Mouse (Mus musculus) liver, postnatal 0 days (tissue): ENCODE results near the gene Dyrk4. TPM values are rescaled to one million over a fixed set of nuclear protein-coding genes. Genes with fewer than 3 reads are reported as not detected.

Source experiments
- ATAC-seq: fragments of 200-750 bp; cut with Nextera tagmentation; 2 replicates; pipeline ENCODE4 v1.8.0; 2017; ENCODE audit warnings: mild to moderate bottlenecking, moderate library complexity
- DNase-seq: peaks from one replicate; pipeline ENCODE4 v3.0.0-alpha.2; 2016
- H3K27ac ChIP-seq: fragments of 300-500 bp; sonication (generic); 2 replicates; pipeline ENCODE4 v1.5.1; 2014; ENCODE audit warnings: antibody characterized with exemption, moderate library complexity, mild to moderate bottlenecking, low read depth
- H3K27me3 ChIP-seq: fragments of 300-500 bp; sonication (generic); 2 replicates; pipeline ENCODE4 v1.6.1; 2014; ENCODE audit warnings: low read length, control low read depth, mixed read lengths; ENCODE audit not compliant: insufficient read depth
- H3K36me3 ChIP-seq: fragments of 300-500 bp; sonication (generic); replicated peaks from 2 replicates; pipeline ENCODE4 v1.6.1; 2014; ENCODE audit warnings: mild to moderate bottlenecking, control low read depth, low read length, moderate library complexity, mixed read lengths; ENCODE audit not compliant: insufficient read depth
- H3K4me1 ChIP-seq: fragments of 300-500 bp; sonication (generic); 2 replicates; pipeline ENCODE4 v1.6.1; 2014; ENCODE audit warnings: antibody characterized with exemption, mild to moderate bottlenecking, control low read depth; ENCODE audit not compliant: insufficient read depth
- H3K4me2 ChIP-seq: fragments of 300-500 bp; sonication (generic); 2 replicates; pipeline ENCODE4 v1.6.1; 2014; ENCODE audit warnings: low read depth, mild to moderate bottlenecking, low read length, moderate library complexity, mixed read lengths
- H3K4me3 ChIP-seq: fragments of 300-500 bp; sonication (generic); 2 replicates; pipeline ENCODE4 v1.5.1; 2014; ENCODE audit warnings: low read depth, low read length
- H3K9ac ChIP-seq: fragments of 300-500 bp; sonication (generic); replicated peaks from 2 replicates; pipeline ENCODE4 v1.6.1; 2014; ENCODE audit warnings: mild to moderate bottlenecking, moderate library complexity
- H3K9me3 ChIP-seq: fragments of 300-500 bp; sonication (generic); 2 replicates; pipeline ENCODE4 v1.6.1; 2016; ENCODE audit warnings: mild to moderate bottlenecking, control low read depth, low read length, mixed read lengths
- CTCF ChIP-seq: sonication (generic); IDR thresholded peaks from 2 replicates; pipeline ENCODE4 v1.5.1; 2016; ENCODE audit warnings: antibody characterized with exemption, low read depth
- EP300 ChIP-seq: IDR thresholded peaks from 2 replicates; pipeline ENCODE4 v1.6.1; 2016; ENCODE audit warnings: antibody characterized with exemption, low read depth, mild to moderate bottlenecking
- WGBS: fragments of 180-500 bp; shearing (Covaris S2); extraction: QIAGEN DNeasy Blood & Tissue Kit; methylation state at CpG from one replicate; pipeline ENCODE4 v1.1.7; 2014; ENCODE audit not compliant: insufficient replicate concordance; 5-methylcytosine and 5-hydroxymethylcytosine counted together
- polyA plus RNA-seq: library from polyadenylated mRNA; unstranded; fragments of >200 nt; fragmentation: Nextera tagmentation; extraction: Ambion mirVana; gene quantifications from 2 replicates; pipeline ENCODE4 v1.2.1, GENCODE M21; 2015

The Dyrk4 gene
- polyA plus RNA-seq, 1 experiment from 2014 or later = 0.09 TPM

- Histone ChIP-seq H3K4me3 (no peak overlapping the region), H3K4me1 (no peaks in the 10 kb centered on the region), H3K27ac (no peak overlapping the region), H3K9me3 (no peaks in the 10 kb centered on the region), H3K36me3 (no peaks in the 10 kb centered on the region), H3K9ac (no peak overlapping the region), H3K27me3 (0 out of 2 replicates have a peak, but pooled peaks cover 3% of the 10 kb centered on the region), H3K4me2 (no peak overlapping the region)
- no peak for TF ChIP-seq EP300
- no peak for TF ChIP-seq CTCF
- DNase-seq (no peak), ATAC-seq (no peak)
- WGBS = 75% methylated on average over 5 of the region's 5 CpGs
Observed at GRCm38 (mm10) chr6:126914928-126915327, 6.7 kb downstream of the Dyrk4 start.

GRCm38 (mm10) chr6:126910727-126911126 is 10.9 kb downstream of the Dyrk4 start:
- 41% methylated on average over 4 of the region's 4 CpGs for WGBS
- no peaks in the 10 kb centered on the region for H3K4me1 ChIP-seq
- H3K4me3 ChIP-seq = no peak overlapping the region
- ATAC-seq (no peak), DNase-seq (no peak)
- no peaks in the 10 kb centered on the region for H3K36me3 ChIP-seq
- no peaks in the 10 kb centered on the region for H3K9me3 ChIP-seq
- H3K9ac ChIP-seq = no peak overlapping the region
- no peak overlapping the region for H3K27ac ChIP-seq
- no peak overlapping the region for H3K4me2 ChIP-seq
- TF ChIP-seq EP300 = no peak
- TF ChIP-seq CTCF = no peak
- H3K27me3 ChIP-seq = no peaks in the 10 kb centered on the region

GRCm38 (mm10) chr6:126907876-126908275 is 13.8 kb downstream of the Dyrk4 start:
- TF ChIP-seq CTCF (no peak), EP300 (no peak)
- ATAC-seq (no peak), DNase-seq (no peak)
- no peaks in the 10 kb centered on the region for H3K36me3 ChIP-seq
- no peaks in the 10 kb centered on the region for H3K9me3 ChIP-seq
- no peak overlapping the region for H3K4me2 ChIP-seq
- H3K27ac ChIP-seq = no peak overlapping the region
- no peaks in the 10 kb centered on the region for H3K4me1 ChIP-seq
- no peak overlapping the region for H3K4me3 ChIP-seq
- no peaks in the 10 kb centered on the region for H3K27me3 ChIP-seq
- WGBS = 26% methylated on average over 3 of the region's 3 CpGs
- H3K9ac ChIP-seq = no peak overlapping the region

GRCm38 (mm10) chr6:126907378-126907777 is 14.3 kb downstream of the Dyrk4 start:
- WGBS = 66% methylated on average over 5 of the region's 5 CpGs
- H3K4me2 ChIP-seq = no peak overlapping the region
- H3K4me3 ChIP-seq = no peak overlapping the region
- no peaks in the 10 kb centered on the region for H3K27me3 ChIP-seq
- DNase-seq (no peak), ATAC-seq (no peak)
- H3K4me1 ChIP-seq = no peaks in the 10 kb centered on the region
- H3K9ac ChIP-seq = no peak overlapping the region
- H3K27ac ChIP-seq = no peak overlapping the region
- TF ChIP-seq EP300 = no peak
- no peak for TF ChIP-seq CTCF
- no peaks in the 10 kb centered on the region for H3K36me3 ChIP-seq
- H3K9me3 ChIP-seq = no peaks in the 10 kb centered on the region

- no peaks in the 10 kb centered on the region for H3K27me3 ChIP-seq
- no peak overlapping the region for H3K27ac ChIP-seq
- no peak overlapping the region for H3K9ac ChIP-seq
- WGBS = 33% methylated on average over 8 of the region's 8 CpGs
- no peak for TF ChIP-seq EP300
- H3K36me3 ChIP-seq = no peaks in the 10 kb centered on the region
- H3K4me1 ChIP-seq = no peaks in the 10 kb centered on the region
- DNase-seq = no peak
- ATAC-seq = no peak
- no peak overlapping the region for H3K4me3 ChIP-seq
- H3K9me3 ChIP-seq = no peaks in the 10 kb centered on the region
- no peak overlapping the region for H3K4me2 ChIP-seq
Observed at GRCm38 (mm10) chr6:126877118-126877517, 44.5 kb downstream of the Dyrk4 start.

- no peak within 1 kb of the TSS for H3K27ac ChIP-seq
- DNase-seq = no peak
Observed at GRCm38 (mm10) chr6:126852881-126853280, 68.8 kb downstream of the Dyrk4 start, which contains the start of gene Akap3. Gene Akap3 (plus strand): TSS chr6:126853098.

More at GRCm38 (mm10) chr6:126852881-126853280, 68.8 kb downstream of the Dyrk4 start, which contains the start of gene Akap3:
- Histone ChIP-seq H3K36me3 (no peaks in the 10 kb centered on the region), H3K4me1 (peaks cover 8% of the 10 kb centered on the region), H3K27me3 (no peaks in the 10 kb centered on the region), H3K9me3 (no peaks in the 10 kb centered on the region), H3K4me3 (no peak within 1 kb of the TSS), H3K9ac (no peak within 1 kb of the TSS), H3K4me2 (no peak within 1 kb of the TSS)
- ATAC-seq = no peak
- TF ChIP-seq CTCF (no peak), EP300 (no peak)
